Mouse (Mus musculus) spleen, adult 18-20 months (tissue): Measurements from ENCODE around the gene Exoc6b.

ENCODE experiments used
- DNase-seq, 2 experiments: peaks; one replicate each; pipeline ENCODE4 v3.0.0; 2022; ENCODE audit warnings: mixed read lengths in 2 of 2

Gene Exoc6b

DNA sequence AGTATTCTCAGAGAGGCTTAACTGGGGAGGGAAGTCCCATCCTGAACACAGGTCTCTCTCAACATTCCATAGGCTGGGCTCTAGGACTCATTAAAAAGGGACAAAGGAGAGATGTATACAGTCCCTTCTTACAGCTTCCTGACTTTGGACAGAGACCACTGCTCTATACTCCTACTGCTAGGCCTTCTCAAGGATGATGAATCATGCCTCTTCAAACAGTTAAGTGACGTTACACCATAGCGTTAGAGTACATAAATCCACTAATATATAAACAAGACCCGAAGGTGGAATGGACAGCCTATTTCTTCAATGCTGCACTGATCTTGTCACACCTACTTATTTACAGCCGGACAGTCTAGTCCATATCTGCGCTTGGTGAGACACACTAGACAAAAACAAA lies 369.7 kb downstream of the Exoc6b start:
- no peak for DNase-seq

DNA sequence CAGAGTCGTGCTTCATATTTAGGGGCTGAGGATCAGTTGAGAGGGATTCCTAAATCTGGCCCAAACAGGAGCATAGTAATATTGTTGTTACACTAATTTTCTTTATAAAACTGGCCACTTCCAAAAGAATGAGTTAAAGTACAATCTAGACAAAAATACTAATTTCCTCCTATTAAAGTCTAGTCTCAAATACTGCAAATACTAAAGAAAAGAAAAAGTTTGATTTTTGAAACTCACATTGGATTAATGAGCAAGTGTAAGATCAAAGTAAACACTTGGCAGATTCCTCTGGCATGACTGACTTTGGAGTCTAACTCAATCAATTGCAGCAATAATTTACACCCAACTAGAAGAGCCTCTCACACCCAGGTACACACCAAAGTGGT lies 371.0 kb downstream of the Exoc6b start:
- DNase-seq, result no peak

GRCm38 (mm10) chr6:84697474-84698287 lies 371.6 kb downstream of the Exoc6b start:
- no peak for DNase-seq

- no peak for DNase-seq
Measured at GRCm38 (mm10) chr6:84693844-84694243, 375.5 kb downstream of the Exoc6b start.

DNA sequence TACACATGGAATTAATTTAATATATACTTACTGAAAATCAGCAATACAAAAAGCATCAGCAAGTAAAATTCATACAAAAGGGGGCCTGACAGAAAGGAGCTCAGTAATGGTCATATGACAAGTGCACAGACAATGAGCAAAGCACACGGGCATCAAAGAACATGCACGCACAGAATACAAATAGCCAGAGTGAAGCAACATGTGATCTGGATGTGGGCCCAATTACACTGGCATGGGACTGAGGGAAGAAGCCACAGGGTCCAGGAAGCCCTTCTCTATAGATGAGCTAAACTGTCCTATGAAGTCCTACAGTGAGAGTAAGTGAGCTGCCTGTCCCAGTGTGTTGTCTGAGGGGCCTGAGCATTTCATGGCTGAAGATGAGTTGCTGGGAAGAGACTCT lies 376.1 kb downstream of the Exoc6b start:
- DNase-seq, result no peak

GRCm38 (mm10) chr6:84691907-84692306 lies 377.4 kb downstream of the Exoc6b start:
- no peak for DNase-seq

DNA sequence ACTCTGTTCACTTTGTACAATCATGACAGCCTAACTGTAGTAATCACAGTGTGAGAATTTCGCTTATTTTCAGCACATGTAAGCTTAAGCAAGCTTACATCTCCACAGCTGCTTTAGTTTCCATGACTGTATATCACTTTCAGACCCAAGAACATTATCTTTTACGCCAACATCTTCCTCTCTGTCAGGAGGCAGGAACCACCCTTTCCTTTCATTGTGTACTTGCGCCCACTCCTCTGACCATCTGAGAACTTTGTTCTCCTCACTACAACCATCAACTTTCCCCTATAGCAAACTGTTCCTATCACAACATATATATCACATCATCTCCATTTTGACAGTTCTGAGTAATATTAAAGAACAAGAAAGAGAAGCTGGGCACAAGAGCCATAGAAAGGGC lies 391.5 kb downstream of the Exoc6b start:
- DNase-seq, result no peak

DNA sequence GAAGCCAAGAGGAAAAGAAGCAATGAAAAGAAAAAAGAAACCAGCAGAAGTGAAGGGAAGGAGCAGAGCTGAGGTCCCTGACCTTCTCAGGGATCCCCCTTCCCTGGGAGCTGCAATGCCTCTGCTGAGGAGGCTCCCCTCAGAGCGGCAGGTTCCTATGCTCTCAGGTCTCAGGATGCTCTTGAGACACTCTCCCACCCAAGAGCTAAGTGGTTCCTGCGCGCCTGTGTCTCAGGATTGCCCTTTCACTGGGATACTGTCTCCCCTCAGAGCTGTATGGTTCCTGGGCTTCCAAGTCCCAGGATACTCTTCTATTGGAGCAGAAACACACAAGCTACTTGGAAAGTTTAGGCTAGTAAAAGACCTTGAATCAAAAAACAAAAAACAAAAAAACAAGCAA lies 394.4 kb downstream of the Exoc6b start:
- no peak for DNase-seq

- no peak for DNase-seq
Measured at GRCm38 (mm10) chr6:84674136-84674535, 395.2 kb downstream of the Exoc6b start.

DNA sequence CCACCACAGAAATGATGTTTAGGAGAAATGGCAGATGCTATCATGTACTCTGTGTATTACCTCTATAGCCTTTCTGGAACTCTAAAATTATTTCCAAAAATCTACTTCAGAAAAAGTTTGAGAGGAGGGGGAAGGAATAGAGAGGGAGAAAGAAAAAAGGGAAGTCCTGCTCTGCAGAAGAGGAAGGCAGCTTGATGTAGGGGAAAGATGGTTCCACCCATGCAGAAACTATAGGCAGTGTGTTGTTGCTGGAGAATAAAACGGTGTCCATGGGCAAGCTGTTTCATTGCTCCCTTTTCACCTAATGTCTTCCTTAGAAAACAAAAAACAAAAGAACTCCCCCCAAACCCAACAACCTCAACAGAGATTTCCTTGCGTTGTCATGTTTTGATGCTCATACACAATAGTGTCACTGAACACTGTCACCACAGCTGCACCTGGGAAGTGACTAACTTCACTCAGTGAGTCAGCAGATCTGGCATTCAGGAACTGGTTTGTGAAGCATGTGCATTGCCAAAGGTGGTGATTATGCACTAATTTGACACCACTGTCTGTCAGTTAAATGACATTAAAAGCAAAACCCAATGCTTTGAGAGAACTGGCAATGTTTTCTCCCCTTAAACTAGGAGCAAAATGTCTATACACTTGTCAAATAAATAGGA lies 407.7 kb downstream of the Exoc6b start:
- DNase-seq, result no peak

- no peak for DNase-seq
Measured at GRCm38 (mm10) chr6:84660982-84661381, 408.3 kb downstream of the Exoc6b start.

GRCm38 (mm10) chr6:84657091-84657490 lies 412.2 kb downstream of the Exoc6b start:
- DNase-seq, result no peak

DNA sequence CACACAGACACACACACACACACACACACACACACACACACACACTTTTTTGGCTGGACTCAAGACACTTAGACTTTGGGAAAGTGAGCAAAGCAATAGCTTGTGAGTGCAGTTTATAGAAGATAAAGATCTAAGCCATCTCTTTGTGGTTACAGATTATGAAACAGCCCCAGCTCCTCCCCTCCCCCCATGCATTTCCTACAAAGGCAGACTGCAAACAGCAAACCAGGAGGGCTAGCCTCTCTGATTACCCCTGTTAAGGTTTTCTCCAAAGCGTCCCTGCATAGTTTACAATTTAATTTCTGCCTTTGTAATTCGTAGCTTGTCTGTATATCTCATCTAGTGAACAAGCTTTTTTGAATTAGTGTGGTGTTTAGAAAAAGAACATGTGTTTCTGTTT lies 412.6 kb downstream of the Exoc6b start:
- DNase-seq, result no peak

- no peak for DNase-seq
Measured at GRCm38 (mm10) chr6:84651902-84652301, 417.4 kb downstream of the Exoc6b start.

GRCm38 (mm10) chr6:84647197-84647596 lies 422.1 kb downstream of the Exoc6b start:
- DNase-seq, result no peak

GRCm38 (mm10) chr6:84646696-84647095 lies 422.6 kb downstream of the Exoc6b start:
- DNase-seq, result no peak

DNA sequence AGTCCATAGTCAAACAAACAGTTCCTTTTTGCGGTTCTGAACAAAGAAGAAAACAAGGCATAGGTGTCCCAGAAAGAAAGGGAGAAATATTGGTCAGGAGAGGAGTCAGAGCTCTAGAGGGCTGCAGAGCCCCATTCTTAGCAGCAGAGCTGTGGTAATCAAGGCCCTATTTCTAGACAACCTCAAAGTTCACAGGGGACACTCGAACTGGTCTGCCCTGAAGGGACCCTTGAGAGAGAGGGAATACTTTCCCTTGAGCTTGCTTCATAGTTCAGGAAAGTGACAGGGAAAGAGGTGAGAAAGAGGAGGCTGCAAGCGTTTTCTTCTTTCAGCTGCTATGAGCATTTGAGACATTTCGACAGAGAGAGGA lies 428.3 kb downstream of the Exoc6b start:
- no peak for DNase-seq

DNA sequence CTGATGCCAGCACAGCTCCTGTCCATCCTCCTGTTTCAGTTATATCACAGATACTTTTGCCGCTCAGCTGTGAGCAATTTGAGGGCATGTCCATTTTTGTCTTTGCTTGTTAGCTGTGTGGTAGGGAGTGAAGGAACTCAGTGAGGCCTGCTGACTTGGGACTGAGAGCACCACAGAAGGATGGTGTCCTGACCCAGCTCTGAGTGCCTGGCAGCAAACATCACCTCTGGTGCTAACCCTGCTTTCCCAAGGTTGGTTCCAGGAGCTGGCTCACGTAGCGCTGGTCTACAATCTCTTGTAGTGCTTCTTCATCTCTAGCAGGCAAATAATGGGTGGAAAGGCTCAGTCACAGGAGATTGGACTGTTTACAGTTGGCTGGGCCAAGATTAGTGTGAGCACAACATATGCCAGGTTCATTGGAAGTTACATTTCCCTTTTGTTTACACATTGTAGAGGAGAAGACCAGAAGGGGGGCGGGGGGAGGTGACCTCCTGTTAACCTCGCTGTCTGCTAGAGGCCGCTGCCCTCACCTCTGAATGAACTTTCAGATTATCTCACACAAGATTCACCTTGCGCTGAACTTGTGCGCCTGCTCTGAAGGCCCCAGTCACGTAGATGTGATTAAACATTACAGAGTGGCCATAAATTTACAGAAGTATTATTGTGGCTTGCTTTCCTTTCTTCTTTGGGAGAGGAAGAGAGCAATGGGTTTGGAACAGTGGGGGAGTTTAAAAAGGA lies 428.8 kb downstream of the Exoc6b start:
- no peak for DNase-seq

DNA sequence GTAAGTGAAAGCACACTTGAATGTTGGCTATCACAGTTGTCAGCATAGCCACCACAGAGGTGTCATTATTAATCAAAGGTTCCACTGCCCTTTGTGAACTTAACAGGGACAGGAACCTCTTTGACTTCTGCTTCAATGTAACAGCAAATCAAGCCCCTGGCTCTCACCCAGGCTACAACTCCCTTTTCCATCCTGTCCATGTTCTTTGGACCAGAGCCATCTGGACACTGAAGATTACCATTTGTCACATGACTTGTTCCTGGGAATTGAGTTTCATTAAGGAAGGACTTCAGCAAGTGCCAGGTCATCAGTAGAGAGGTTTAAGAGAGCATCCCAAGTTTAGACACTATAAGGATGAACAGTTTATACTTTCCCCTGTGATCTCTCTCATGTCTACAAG lies 431.1 kb downstream of the Exoc6b start:
- DNase-seq, result no peak

DNA sequence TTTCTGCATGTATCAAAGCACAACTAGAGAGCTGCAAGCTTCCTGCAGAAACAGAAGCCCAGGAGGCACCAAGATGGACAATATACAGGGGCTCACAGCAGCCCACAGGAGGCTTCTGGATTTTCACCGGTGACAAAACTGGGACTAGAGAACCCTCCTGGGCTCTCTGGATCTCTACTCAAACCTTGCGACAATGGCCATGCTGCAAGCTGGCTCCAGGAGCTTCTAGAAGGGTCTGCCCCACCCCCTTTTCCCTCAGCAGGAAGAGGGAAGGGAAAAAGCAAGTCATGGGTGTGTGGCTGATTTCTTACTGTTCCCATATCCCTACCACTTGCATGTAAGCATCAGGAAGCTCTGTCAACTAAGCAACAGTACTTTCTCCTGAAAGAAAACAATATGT lies 437.7 kb downstream of the Exoc6b start:
- DNase-seq, result no peak

DNA sequence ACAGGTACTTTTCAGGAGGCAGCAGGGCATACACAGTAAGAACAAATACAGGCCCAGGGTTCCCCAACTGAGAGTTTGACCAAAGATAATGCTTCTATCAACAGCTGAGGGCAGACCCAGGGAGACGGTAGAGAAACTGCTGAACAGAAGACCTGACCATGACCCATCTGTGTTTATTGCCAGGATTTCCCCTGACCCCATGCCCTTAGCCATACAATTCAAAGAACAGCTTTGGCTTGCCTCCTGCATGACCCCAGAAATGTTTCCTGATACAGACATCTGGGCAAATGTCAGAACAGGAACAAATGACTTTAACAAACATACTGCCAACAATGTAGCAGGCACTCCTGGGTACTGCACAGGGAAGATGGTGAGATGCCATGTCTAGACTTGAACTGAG lies 439.0 kb downstream of the Exoc6b start:
- DNase-seq, result no peak

DNA sequence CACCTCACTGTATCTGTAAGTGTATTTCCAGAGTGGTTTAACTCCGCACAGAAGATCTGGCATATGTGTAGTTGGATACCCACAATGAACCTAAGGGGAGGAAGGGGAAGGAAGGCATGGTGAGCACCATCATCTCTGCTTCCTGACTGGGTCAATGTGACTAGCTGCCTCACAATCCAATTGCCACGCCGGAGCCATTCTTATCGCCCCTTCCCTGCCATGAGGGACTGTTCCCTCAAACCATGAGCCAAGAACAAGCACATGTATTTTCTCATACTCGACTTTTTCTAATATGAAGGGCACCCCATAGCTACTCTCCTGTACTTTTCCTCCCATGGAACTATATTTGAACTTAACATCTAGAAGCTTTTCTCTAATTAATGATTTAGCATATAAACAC lies 440.5 kb downstream of the Exoc6b start:
- DNase-seq, result no peak

DNA sequence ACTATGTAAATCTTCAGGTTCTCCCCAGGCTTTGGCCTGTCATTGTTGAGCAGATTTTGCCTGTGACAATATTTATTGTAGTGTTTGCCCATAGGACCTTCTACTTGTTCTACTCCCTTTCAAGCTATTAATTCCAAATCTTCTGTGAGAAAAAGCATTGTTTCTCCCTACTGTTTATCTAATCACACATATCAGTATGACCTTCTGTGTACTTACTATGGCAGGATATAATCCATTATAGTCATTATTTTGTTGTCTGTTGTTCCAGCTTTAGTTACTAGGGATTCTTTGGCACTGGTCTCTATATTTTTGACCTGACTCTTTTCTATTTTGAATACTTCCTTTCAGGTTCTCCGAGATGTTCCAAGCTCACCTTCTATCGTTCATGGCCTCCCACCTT lies 442.9 kb downstream of the Exoc6b start:
- DNase-seq, result no peak

- no peak for DNase-seq
Measured at GRCm38 (mm10) chr6:84619166-84619565, 450.1 kb downstream of the Exoc6b start.
